Mouse (Mus musculus) bone marrow macrophage, adult 2 months (primary cell): ENCODE data around the gene Nfrkb.

Experiments
- CTCF ChIP-seq: IDR thresholded peaks from 2 replicates; pipeline ENCODE4 v1.5.1; 2012; ENCODE audit warnings: low read depth, mild to moderate bottlenecking, low read length, moderate library complexity
- POLR2A ChIP-seq: IDR thresholded peaks from 2 replicates; pipeline ENCODE4 v1.6.1; 2012; ENCODE audit warnings: mild to moderate bottlenecking, low read depth, low read length, borderline replicate concordance

GRCm38 (mm10) chr9:31354051-31354450, 31.9 kb upstream of the Nfrkb start:
- TF ChIP-seq CTCF (no peak), POLR2A (no peak)
